Mouse (Mus musculus) kidney, postnatal 0 days (tissue): ENCODE results near the gene Mzt1. TPM values are rescaled to one million over a fixed set of nuclear protein-coding genes. Genes with fewer than 3 reads are reported as not detected.
"Not testable (repeated sequence)": the region's sequence is repeated elsewhere in the genome, so short reads cannot be mapped to it uniquely, and the experiment has no call there.

Experiments used
- ATAC-seq: fragments of 200-750 bp; cut with Nextera tagmentation; replicated peaks from 2 replicates; pipeline ENCODE4 v1.8.0; 2017; ENCODE audit warnings: low read depth, moderate number of reproducible peaks, moderate TSS enrichment, moderate library complexity; ENCODE audit not compliant: low FRiP score
- DNase-seq: peaks from one replicate; pipeline ENCODE4 v3.0.0-alpha.2; 2016; ENCODE audit warnings: low spot score
- H3K27ac ChIP-seq: fragments of 300-500 bp; sonication (generic); 2 replicates; pipeline ENCODE4 v1.5.1; 2014; ENCODE audit warnings: mild to moderate bottlenecking
- H3K27me3 ChIP-seq: fragments of 300-500 bp; sonication (generic); 2 replicates; pipeline ENCODE4 v1.6.1; 2014; ENCODE audit warnings: low read length, mixed read lengths; ENCODE audit not compliant: insufficient read depth
- H3K36me3 ChIP-seq: fragments of 300-500 bp; sonication (generic); 2 replicates; pipeline ENCODE4 v1.6.1; 2014; ENCODE audit warnings: low read length, mixed read lengths; ENCODE audit not compliant: insufficient read depth
- H3K4me1 ChIP-seq: fragments of 300-500 bp; sonication (generic); replicated peaks from 2 replicates; pipeline ENCODE4 v1.6.1; 2014; ENCODE audit warnings: antibody characterized with exemption, low read length, mixed read lengths; ENCODE audit not compliant: insufficient read depth
- H3K4me2 ChIP-seq: fragments of 300-500 bp; sonication (generic); 2 replicates; pipeline ENCODE4 v1.6.1; 2014; ENCODE audit warnings: mild to moderate bottlenecking, low read length, moderate library complexity, mixed read lengths
- H3K4me3 ChIP-seq: fragments of 300-500 bp; sonication (generic); replicated peaks from 2 replicates; pipeline ENCODE4 v1.5.1; 2014; ENCODE audit warnings: low read depth, low read length
- H3K9ac ChIP-seq: fragments of 300-500 bp; sonication (generic); 2 replicates; pipeline ENCODE4 v1.6.1; 2014; ENCODE audit warnings: low read depth, low read length
- H3K9me3 ChIP-seq: fragments of 300-500 bp; sonication (generic); replicated peaks from 2 replicates; pipeline ENCODE4 v1.6.1; 2016; ENCODE audit warnings: low read length, inconsistent platforms, mixed read lengths
- CTCF ChIP-seq: IDR thresholded peaks from 2 replicates; pipeline ENCODE4 v1.5.1; 2016; ENCODE audit warnings: antibody characterized with exemption, low read depth, mild to moderate bottlenecking, moderate library complexity
- WGBS: fragments of 180-500 bp; shearing (Covaris S2); extraction: QIAGEN DNeasy Blood & Tissue Kit; methylation state at CpG from one replicate; pipeline ENCODE4 v1.1.7; 2014; 5-methylcytosine and 5-hydroxymethylcytosine counted together
- polyA plus RNA-seq: library from polyadenylated mRNA; unstranded; fragments of >200 nt; fragmentation: Nextera tagmentation; extraction: Ambion mirVana; gene quantifications from 2 replicates; pipeline ENCODE4 v1.2.1, GENCODE M21; 2015

Gene Mzt1
- polyA plus RNA-seq, 1 experiment from 2014 or later, result 89.9 TPM

DNA sequence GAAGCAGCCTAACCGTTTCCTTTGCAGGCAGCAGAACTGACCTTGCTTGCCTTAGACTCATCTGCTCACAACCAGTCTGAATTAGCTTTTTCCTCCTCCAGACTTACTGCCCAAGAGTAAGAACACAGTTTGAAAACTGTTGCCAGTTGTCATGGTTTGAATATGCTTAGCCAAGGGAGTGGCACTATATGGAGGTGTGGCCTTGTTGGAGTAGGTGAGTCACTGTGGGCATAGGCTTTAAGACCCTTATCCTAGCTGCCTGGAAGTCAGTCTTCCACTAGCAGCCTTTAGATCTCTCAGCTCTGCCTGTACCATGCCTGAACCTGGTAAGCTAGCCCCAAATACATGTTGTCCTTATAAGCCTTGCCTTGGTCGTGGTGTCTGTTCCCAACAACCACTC lies 8.2 kb downstream of the Mzt1 start:
- H3K27ac ChIP-seq, result no peak overlapping the region
- no peaks in the 10 kb centered on the region for H3K9me3 ChIP-seq
- no peaks in the 10 kb centered on the region for H3K27me3 ChIP-seq
- H3K4me1 ChIP-seq, result no peaks in the 10 kb centered on the region
- H3K9ac ChIP-seq, result no peak overlapping the region
- WGBS, result 84% methylated on average over 2 of the region's 2 CpGs
- peaks cover 22% of the 10 kb centered on the region for H3K36me3 ChIP-seq
- H3K4me3 ChIP-seq, result no peak overlapping the region
- no peak for TF ChIP-seq CTCF
- ATAC-seq (peak; percentile 21; the same call in 1 of the 2 replicates), DNase-seq (no peak)
- H3K4me2 ChIP-seq, result no peak overlapping the region

DNA sequence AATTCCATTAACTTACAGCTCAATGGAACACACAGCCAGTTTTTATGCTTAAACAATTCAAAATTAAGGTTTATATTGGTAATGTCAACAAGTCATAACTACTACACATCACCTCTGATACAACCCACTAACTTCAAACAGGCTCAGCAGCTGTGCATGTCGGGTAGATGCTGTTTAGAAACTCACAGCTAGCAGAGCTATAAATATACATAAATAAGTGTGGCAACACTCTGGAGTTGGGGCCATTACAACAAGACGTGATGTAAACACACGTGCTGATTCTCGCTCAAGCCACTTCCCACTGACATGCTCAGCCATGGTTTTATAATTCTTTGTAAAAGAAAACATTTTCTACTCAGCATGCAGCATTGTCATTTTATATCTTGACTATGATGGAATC lies 9.9 kb downstream of the Mzt1 start:
- Histone ChIP-seq H3K27me3 (no peaks in the 10 kb centered on the region), H3K9me3 (no peaks in the 10 kb centered on the region), H3K9ac (no peak overlapping the region), H3K27ac (no peak overlapping the region), H3K4me3 (no peak overlapping the region), H3K4me2 (no peak overlapping the region), H3K4me1 (no peaks in the 10 kb centered on the region), H3K36me3 (peaks cover 22% of the 10 kb centered on the region)
- no peak for DNase-seq
- no peak for TF ChIP-seq CTCF
- WGBS, result 76% methylated on average over 4 of the region's 4 CpGs
- no peak for ATAC-seq

DNA sequence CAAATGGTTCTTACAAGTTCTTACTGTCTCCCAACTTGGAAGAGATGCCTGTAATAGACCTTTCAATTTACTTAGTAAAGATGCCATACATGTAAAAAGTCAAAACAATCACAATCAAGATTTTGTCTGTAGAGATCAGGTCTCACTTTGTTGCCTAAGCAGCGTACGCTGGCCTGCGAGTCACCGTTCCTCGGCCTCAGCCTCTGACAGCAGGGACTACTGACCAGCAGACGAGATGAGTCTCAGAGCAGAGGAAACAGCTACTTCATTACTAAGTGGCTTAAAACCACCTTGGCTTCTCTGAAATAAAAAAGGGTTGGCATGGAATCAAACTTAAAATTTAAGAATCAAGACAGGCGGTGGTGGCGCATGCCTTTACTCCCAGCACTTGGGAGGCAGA lies 11.1 kb downstream of the Mzt1 start:
- WGBS, result 91% methylated on average over 8 of the region's 8 CpGs
- not testable (repeated sequence) for ATAC-seq, H3K4me1 ChIP-seq, H3K27me3 ChIP-seq, H3K4me2 ChIP-seq, H3K27ac ChIP-seq, DNase-seq, H3K9me3 ChIP-seq, H3K9ac ChIP-seq, H3K4me3 ChIP-seq
- peaks cover 22% of the 10 kb centered on the region for H3K36me3 ChIP-seq

DNA sequence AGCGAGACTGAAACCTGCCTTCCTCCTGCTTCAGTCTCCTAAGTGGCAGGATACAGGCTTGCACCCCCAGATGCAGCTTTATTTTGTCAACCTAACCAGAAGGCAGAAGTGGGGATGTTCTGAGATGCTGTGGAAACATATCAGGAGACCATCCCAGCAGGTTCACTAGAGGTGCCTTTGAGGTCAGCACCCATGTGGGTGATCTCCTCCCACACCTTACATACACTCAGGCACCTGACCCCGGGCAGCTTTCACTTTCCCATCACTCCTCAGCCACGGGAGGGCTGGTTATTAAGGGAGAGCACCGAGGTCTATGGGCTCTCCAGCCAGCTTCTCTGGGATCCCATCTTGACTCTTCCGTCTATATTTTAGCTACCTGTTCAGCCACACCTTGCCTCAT lies 13.3 kb downstream of the Mzt1 start:
- WGBS, result 74% methylated on average over 5 of the region's 5 CpGs
- Histone ChIP-seq H3K27me3 (no peaks in the 10 kb centered on the region), H3K27ac (no peak overlapping the region), H3K4me3 (no peak overlapping the region), H3K9me3 (no peaks in the 10 kb centered on the region), H3K4me1 (no peaks in the 10 kb centered on the region), H3K9ac (no peak overlapping the region), H3K4me2 (no peak overlapping the region), H3K36me3 (peaks cover 14% of the 10 kb centered on the region)
- DNase-seq (no peak), ATAC-seq (peak; percentile 33; the same call in 1 of the 2 replicates)
- no peak for TF ChIP-seq CTCF

DNA sequence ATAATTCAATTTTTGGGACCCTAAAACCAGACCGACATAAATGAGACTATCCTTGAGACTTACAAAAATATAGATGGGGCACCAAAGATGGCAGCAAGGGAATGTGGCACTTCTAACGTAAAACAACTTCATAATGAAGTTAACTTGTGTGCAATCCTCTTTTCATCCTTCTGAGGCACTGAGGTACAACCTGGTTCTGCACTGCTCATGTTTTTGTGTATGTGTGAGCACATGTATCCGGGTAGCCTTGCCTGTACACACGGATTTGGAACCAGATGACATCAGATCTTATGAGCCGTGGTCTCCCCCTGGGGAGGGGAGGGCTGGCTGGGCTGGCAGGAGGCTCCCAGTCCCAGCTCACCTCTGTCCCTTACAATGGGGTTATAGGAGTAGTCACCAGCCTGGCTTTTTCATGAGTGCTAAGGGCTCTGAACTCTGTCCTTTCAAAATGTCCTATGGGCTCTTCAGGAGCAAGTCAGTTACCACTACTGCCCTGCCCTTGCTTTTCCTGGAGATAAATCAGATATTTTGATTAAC lies 14.5 kb downstream of the Mzt1 start:
- H3K27me3 ChIP-seq, result no peaks in the 10 kb centered on the region
- no peak for DNase-seq
- no peak overlapping the region for H3K27ac ChIP-seq
- H3K9ac ChIP-seq, result no peak overlapping the region
- no peaks in the 10 kb centered on the region for H3K4me1 ChIP-seq
- no peak for ATAC-seq
- H3K9me3 ChIP-seq, result no peaks in the 10 kb centered on the region
- no peak overlapping the region for H3K4me2 ChIP-seq
- WGBS, result 84% methylated on average over 5 of the region's 5 CpGs
- TF ChIP-seq CTCF, result no peak
- peaks cover 14% of the 10 kb centered on the region for H3K36me3 ChIP-seq
- H3K4me3 ChIP-seq, result no peak overlapping the region

DNA sequence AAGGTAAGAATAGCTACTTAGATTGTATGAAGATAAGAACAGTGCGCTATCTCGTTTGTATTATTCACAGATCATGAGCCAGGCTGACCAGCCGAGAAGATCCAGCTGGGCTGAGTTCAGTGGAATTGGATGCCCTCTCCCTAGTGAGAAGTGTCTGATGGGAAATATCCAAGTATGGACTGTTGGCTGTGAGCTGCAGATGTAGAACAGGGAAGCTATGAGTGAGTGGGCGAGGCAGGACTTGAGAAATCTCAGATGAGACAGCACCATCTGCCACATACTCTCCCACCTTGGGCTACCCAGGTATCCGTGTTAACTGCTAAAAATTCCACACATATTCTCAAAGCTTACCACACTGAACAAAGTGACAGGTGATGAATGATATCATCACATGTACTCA lies 15.9 kb downstream of the Mzt1 start:
- Histone ChIP-seq H3K36me3 (peaks cover 9% of the 10 kb centered on the region), H3K4me1 (no peaks in the 10 kb centered on the region), H3K4me2 (no peak overlapping the region), H3K27me3 (no peaks in the 10 kb centered on the region), H3K9ac (no peak overlapping the region), H3K27ac (no peak overlapping the region), H3K4me3 (no peak overlapping the region), H3K9me3 (no peaks in the 10 kb centered on the region)
- 68% methylated on average over 5 of the region's 5 CpGs for WGBS
- TF ChIP-seq CTCF, result no peak
- ATAC-seq (no peak), DNase-seq (no peak)
